Mouse (Mus musculus): ENCODE data around the gene Mageb2.
"Not testable (repeated sequence)": the region's sequence is repeated elsewhere in the genome, so short reads cannot be mapped to it uniquely, and the experiment has no call there.

Gene Mageb2

GRCm38 (mm10) chrX:91331390-91331789 is at the start of gene Mageb2:
Mageb2 (plus strand) TSS chrX:91331690.
- in situ Hi-C loops (cut with MboI, MseI), result not testable (repeated sequence)

GRCm38 (mm10) chrX:91313256-91313655 is 18.2 kb upstream of the Mageb2 start:
- in situ Hi-C loops (cut with MboI, MseI), result not testable (repeated sequence)
